Mouse (Mus musculus) CD8-positive naive resting alpha-beta T cell, adult 2 months (primary cell): Measurements from ENCODE around the gene Cobll1.

Source experiments
- DNase-seq, 2 experiments: peaks; one replicate each; pipeline ENCODE4 v3.0.0; 2022; ENCODE audit warnings: low read depth in 2 of 2, low spot score in 2 of 2

Cobll1 gene

GRCm38 (mm10) chr2:65198605-65199004, 40.6 kb downstream of the Cobll1 start:
- no peak for DNase-seq

- DNase-seq: no peak
These were observed 42.2 kb downstream of the Cobll1 start for GRCm38 (mm10) chr2:65196994-65197393.

- no peak for DNase-seq
These were observed 43.8 kb downstream of the Cobll1 start for GRCm38 (mm10) chr2:65195233-65196010.

GRCm38 (mm10) chr2:65193091-65193795, 46.0 kb downstream of the Cobll1 start:
- no peak for DNase-seq

GRCm38 (mm10) chr2:65191398-65191797, 47.8 kb downstream of the Cobll1 start:
- no peak for DNase-seq

- peak; percentile 48 to 50 for DNase-seq
These were observed 49.9 kb downstream of the Cobll1 start for GRCm38 (mm10) chr2:65189346-65189745.

GRCm38 (mm10) chr2:65188585-65188984, 50.6 kb downstream of the Cobll1 start:
- peak; percentile 11 to 42 for DNase-seq

GRCm38 (mm10) chr2:65187652-65188051, 51.6 kb downstream of the Cobll1 start:
- no peak for DNase-seq

GRCm38 (mm10) chr2:65187164-65187563, 52.0 kb downstream of the Cobll1 start:
- no peak for DNase-seq

GRCm38 (mm10) chr2:65182747-65183146, 56.5 kb downstream of the Cobll1 start:
- peak; percentile 42 to 66 for DNase-seq

GRCm38 (mm10) chr2:65181736-65182135, 57.5 kb downstream of the Cobll1 start:
- DNase-seq: no peak

GRCm38 (mm10) chr2:65181066-65181716, 58.0 kb downstream of the Cobll1 start:
- no peak for DNase-seq

- no peak for DNase-seq
These were observed 63.6 kb downstream of the Cobll1 start for GRCm38 (mm10) chr2:65175645-65176044.

- DNase-seq: no peak
These were observed 67.1 kb downstream of the Cobll1 start for GRCm38 (mm10) chr2:65172071-65172470.

- DNase-seq: no peak
These were observed 67.7 kb downstream of the Cobll1 start for GRCm38 (mm10) chr2:65171516-65171915.

- DNase-seq: no peak
These were observed 68.3 kb downstream of the Cobll1 start for GRCm38 (mm10) chr2:65170693-65171456.

- DNase-seq: no peak
These were observed 68.9 kb downstream of the Cobll1 start for GRCm38 (mm10) chr2:65170256-65170655.

- no peak for DNase-seq
These were observed 75.2 kb downstream of the Cobll1 start for GRCm38 (mm10) chr2:65163990-65164389.

- no peak for DNase-seq
These were observed 76.6 kb downstream of the Cobll1 start for GRCm38 (mm10) chr2:65162625-65163024.

GRCm38 (mm10) chr2:65161715-65162114, 77.5 kb downstream of the Cobll1 start:
- DNase-seq: no peak

- no peak for DNase-seq
These were observed 81.1 kb downstream of the Cobll1 start for GRCm38 (mm10) chr2:65157981-65158651.
